Mouse (Mus musculus): ENCODE data around the gene Rara.

DNA sequence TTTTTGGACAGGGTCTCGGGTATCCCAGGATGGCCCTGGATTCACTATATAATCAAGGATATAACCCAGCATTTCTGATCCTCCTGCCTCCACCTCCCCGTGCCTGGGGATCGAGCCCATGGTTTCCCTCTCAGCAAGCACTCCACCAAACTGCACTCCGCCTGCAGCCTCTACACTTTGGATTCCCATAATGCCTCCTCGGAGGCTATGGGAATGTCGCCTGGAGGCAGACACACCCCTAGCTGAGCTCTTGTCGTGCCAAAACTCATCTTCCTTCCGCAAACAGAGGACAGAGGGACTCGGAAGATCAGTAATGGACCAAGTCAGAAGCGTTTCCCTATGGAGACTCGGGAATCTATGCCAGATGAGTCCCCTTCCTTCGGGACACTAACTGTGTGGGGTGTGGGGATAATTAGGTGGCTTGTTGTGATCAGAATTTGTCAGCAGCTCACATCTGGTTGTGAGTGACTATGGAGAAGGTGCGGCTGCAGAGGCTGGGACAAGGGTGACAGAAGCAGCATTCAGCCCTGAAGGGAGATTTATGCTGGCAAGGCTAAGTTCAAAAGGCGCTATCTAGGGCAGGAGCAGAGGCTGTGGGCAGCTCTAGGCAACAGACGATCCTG lies 51.0 kb downstream of the Rara start:
- TF ChIP-seq CTCF (IDR thresholded peaks at IDR 0.05; ENCODE audit: low read depth) (no peak), EP300 (optimal IDR thresholded peaks at IDR 0.05) (no peak)

Measured in stomach, postnatal 0 days (tissue).